Mouse (Mus musculus) hindbrain, embryonic 13.5 days (tissue): ENCODE data around the gene Lmod1. TPM values are rescaled to one million over a fixed set of nuclear protein-coding genes. Genes with fewer than 3 reads are reported as not detected.

Experiments used
- ATAC-seq: fragments of 200-750 bp; cut with Nextera tagmentation; 2 replicates; pipeline ENCODE4 v1.8.0; 2017; ENCODE audit warnings: moderate TSS enrichment; ENCODE audit not compliant: low FRiP score
- H3K27ac ChIP-seq: fragments of 300-500 bp; sonication (generic); 2 replicates; pipeline ENCODE4 v1.5.1; 2015; ENCODE audit warnings: inconsistent platforms, mild to moderate bottlenecking, moderate library complexity
- H3K27me3 ChIP-seq: fragments of 300-500 bp; sonication (generic); 2 replicates; pipeline ENCODE4 v1.6.1; 2015; ENCODE audit warnings: mild to moderate bottlenecking, inconsistent platforms
- H3K36me3 ChIP-seq: fragments of 300-500 bp; sonication (generic); 2 replicates; pipeline ENCODE4 v1.6.1; 2015; ENCODE audit warnings: mild to moderate bottlenecking, inconsistent platforms
- H3K4me1 ChIP-seq: fragments of 300-500 bp; sonication (generic); replicated peaks from 2 replicates; pipeline ENCODE4 v1.6.1; 2015; ENCODE audit warnings: inconsistent platforms
- H3K4me2 ChIP-seq: fragments of 300-500 bp; sonication (generic); 2 replicates; pipeline ENCODE4 v1.6.1; 2015; ENCODE audit warnings: inconsistent platforms, mild to moderate bottlenecking, moderate library complexity
- H3K4me3 ChIP-seq: fragments of 300-500 bp; sonication (generic); 2 replicates; pipeline ENCODE4 v1.5.1; 2015; ENCODE audit warnings: mild to moderate bottlenecking, inconsistent platforms
- H3K9ac ChIP-seq: fragments of 300-500 bp; sonication (generic); 2 replicates; pipeline ENCODE4 v1.6.1; 2015; ENCODE audit warnings: mild to moderate bottlenecking, inconsistent platforms
- H3K9me3 ChIP-seq: fragments of 300-500 bp; sonication (generic); 2 replicates; pipeline ENCODE4 v1.6.1; 2016; ENCODE audit warnings: inconsistent platforms
- WGBS: fragments of 180-500 bp; shearing (Covaris S2); methylation state at CpG from one replicate; pipeline ENCODE4 v1.1.7; 2015; 5-methylcytosine and 5-hydroxymethylcytosine counted together
- polyA plus RNA-seq: library from polyadenylated mRNA; unstranded; fragments of >200 nt; fragmentation: Nextera tagmentation; extraction: Ambion mirVana; gene quantifications from 2 replicates; pipeline ENCODE4 v1.2.1, GENCODE M21; 2015

Gene Lmod1
- polyA plus RNA-seq, result 0.29 and 0.31 TPM in 2 replicates

DNA sequence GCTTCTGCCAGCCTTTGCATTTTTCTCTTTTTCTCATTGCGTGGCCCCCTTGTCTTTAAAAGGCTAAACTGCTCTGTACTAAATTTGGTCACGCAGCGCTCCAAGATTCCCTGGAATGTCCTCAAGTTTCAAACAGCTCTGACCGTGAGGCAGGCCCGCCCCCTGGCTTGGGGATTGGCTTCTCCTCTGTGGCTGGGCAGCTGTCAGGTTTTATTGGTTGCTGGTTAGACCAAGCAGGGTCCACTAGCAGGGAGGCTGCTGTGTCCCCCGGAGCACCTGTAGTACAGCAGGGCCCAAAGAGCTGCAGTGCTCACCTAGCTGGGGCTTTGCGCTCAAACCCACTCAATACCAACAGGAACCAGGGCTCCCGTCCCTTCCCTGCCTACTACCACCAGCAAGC is at the start of gene Lmod1:
Gene Lmod1 (plus strand): TSS at position 237 of the 400 bp plus-strand sequence.
- Histone ChIP-seq H3K27ac (no peak within 1 kb of the TSS), H3K36me3 (no peaks in the 10 kb centered on the region), H3K4me1 (peaks cover 5% of the 10 kb centered on the region; the same call in 1 of the 2 replicates), H3K9ac (no peak within 1 kb of the TSS), H3K27me3 (peaks cover 23% of the 10 kb centered on the region; the same call in 1 of the 2 replicates), H3K4me2 (no peak within 1 kb of the TSS), H3K4me3 (no peak within 1 kb of the TSS), H3K9me3 (no peaks in the 10 kb centered on the region)
- WGBS, result 18% methylated on average over 8 of the region's 8 CpGs
- ATAC-seq, result no peak

DNA sequence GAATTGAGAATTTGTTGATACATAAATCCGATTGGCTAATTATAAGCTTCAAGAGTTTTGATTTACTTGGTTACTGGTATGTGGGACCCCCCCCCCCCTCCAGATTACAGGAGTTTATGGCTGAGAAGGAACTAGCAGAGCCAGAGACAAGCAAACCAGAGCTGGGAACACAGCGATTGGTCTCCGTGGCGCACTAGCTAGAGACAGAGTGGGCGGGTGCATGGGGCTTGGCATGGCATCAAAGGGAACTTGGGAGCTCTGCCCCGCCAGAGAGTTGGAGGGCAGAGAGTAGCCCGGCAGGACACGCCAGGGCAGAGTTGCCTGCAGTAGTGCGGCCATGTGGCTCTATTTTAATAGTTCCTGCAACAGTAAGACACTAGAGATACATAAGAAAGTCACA is 44.0 kb upstream of the Lmod1 start:
- no peak overlapping the region for H3K4me2 ChIP-seq
- no peak for ATAC-seq

DNA sequence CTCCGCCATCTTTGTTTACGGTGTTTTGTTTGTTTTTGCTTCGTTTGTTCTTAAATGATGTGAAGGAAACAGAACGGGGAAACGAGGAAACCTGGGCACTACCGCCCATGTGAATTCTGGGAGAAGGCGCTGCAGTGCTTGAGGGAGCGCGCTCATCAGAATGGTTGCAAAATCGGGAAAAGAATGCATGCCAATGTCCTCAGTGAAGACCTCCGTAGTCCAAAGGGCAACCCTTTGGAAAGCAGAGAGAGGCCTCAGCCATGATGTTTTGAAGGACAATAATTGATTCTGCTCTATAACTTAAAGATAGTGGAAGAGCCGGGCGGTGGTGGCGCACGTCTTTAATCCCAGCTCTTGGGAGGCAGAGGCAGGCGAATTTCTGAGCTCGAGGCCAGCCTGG is 42.8 kb upstream of the Lmod1 start:
- Histone ChIP-seq H3K4me1 (peaks cover 33% of the 10 kb centered on the region), H3K36me3 (peaks cover 24% of the 10 kb centered on the region), H3K4me3 (no peak overlapping the region), H3K27me3 (no peaks in the 10 kb centered on the region), H3K9me3 (no peaks in the 10 kb centered on the region), H3K9ac (no peak overlapping the region), H3K4me2 (no peak overlapping the region), H3K27ac (no peak overlapping the region)
- ATAC-seq, result no peak
- 96% methylated on average over 17 of the region's 17 CpGs for WGBS

More for the DNA sequence above, 44.0 kb upstream of the Lmod1 start:
- Histone ChIP-seq H3K36me3 (peaks cover 34% of the 10 kb centered on the region), H3K27ac (no peak overlapping the region), H3K4me3 (no peak overlapping the region), H3K4me1 (peaks cover 33% of the 10 kb centered on the region), H3K9ac (no peak overlapping the region), H3K9me3 (no peaks in the 10 kb centered on the region), H3K27me3 (no peaks in the 10 kb centered on the region)
- 76% methylated on average over 9 of the region's 9 CpGs for WGBS

DNA sequence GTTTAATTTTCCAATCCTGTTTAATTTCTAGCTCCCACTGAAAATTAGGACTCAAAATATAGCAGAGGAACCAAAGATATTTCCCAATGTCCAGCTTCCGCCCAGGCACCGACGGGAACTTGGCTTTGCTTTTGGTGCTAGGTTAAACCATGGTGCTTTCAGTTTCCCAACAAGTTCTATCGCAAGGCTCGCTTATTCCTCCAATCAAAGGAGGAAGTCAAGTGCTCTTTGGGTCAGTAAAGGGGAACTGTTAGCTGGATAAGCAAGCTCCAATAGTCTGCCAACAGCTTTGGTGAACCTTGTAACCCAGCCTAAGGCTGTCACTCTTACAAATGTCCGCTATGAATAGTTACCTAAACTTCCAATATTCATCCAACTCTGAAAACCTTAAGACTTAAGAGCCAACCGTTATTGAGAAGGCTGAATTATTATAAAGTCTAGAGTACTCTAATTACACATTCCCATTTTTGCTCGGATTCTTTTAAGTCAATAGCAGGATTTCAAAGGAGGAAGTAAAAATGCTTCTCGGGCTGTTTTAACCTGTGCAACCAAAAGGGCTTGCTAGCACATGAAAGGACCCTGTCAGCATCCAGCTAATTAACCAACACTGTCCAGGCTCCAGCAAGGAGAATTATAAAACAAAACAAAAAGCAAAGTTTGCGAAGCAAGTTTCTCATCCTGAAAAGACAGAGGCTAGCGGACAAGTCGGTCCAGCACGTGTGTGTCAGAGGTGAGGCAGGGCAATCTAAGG is 41.9 kb upstream of the Lmod1 start:
- Histone ChIP-seq H3K9me3 (no peaks in the 10 kb centered on the region), H3K4me3 (peak overlapping the region; percentile 83), H3K36me3 (peaks cover 15% of the 10 kb centered on the region), H3K9ac (peak overlapping the region; percentile 97), H3K27ac (peak overlapping the region; percentile 94), H3K27me3 (no peaks in the 10 kb centered on the region), H3K4me2 (peak overlapping the region; percentile 78), H3K4me1 (peaks cover 33% of the 10 kb centered on the region)
- no peak for ATAC-seq
- 45% methylated on average over 13 of the region's 13 CpGs for WGBS

DNA sequence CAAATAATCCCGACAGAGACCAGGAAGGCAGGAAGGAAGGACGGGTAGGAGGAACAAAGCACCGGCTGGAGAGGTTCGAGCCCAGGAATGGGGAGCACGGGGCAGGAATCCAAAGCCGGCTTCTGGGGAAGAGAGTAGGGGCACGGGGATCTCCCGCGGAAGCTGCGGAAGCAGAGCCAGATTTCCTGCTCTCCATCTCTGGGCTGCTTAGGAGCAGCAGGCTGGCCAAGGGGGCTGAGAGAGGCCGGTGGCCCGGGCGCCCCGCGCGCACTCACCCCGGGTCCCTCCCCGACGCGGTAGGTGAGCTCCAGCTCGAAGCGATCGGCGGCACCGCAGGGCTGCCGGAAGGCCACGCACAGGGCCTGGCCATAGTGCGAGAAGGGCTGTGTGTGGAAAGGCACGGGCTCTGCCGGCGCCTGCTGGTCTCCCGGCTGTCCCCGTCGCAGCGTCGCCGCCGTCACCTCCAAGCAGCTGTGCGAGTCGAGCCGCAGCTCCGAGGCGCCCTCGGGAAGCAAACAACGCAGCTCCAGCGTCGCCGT is 41.3 kb upstream of the Lmod1 start:
- peaks cover 9% of the 10 kb centered on the region for H3K36me3 ChIP-seq
- peak; percentile 82 for ATAC-seq
- under 1% methylated on average over 45 of the region's 48 CpGs for WGBS

DNA sequence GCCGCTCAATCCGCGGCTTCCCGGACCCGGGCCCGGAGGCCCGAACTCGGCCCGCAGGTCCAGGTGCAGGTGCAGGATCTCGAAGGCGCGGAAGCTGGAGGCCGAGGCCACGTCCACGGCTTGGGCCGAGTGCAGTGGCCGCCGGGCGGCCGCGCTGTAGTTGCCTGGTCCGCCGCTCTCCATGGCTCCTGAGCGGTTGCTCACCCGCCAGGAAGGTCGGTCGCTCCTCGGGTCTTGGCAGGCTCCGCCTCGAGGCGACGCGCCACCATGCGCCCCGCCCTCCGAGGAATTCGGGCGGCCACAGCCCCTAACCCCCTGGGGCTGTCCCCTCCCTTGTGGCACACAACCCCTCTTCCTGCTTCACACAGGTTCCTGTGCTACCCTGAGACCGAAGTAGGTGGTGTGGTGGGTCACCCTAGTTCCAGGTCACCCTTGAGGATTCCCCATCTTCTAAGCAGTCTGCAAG is 40.7 kb upstream of the Lmod1 start, which contains the start of gene Rnpep:
Gene Rnpep (minus strand): TSS at position 259 of the 466 bp plus-strand sequence.
- 0% methylated on average over 38 of the region's 39 CpGs for WGBS
- no peaks in the 10 kb centered on the region for H3K27me3 ChIP-seq
- H3K4me2 ChIP-seq, result peak within 1 kb of the TSS; percentile 78
- H3K27ac ChIP-seq, result peak within 1 kb of the TSS; percentile 94
- H3K9me3 ChIP-seq, result no peaks in the 10 kb centered on the region
- H3K4me1 ChIP-seq, result peaks cover 33% of the 10 kb centered on the region
- H3K36me3 ChIP-seq, result peaks cover 4% of the 10 kb centered on the region; the same call in 1 of the 2 replicates
- peak within 1 kb of the TSS; percentile 83 for H3K4me3 ChIP-seq
- peak; percentile 81 for ATAC-seq
- peak within 1 kb of the TSS; percentile 97 for H3K9ac ChIP-seq

More for the DNA sequence above, 41.3 kb upstream of the Lmod1 start:
- Histone ChIP-seq H3K9ac (peak overlapping the region; percentile 97), H3K27ac (peak overlapping the region; percentile 94), H3K27me3 (no peaks in the 10 kb centered on the region), H3K4me1 (peaks cover 33% of the 10 kb centered on the region), H3K4me2 (peak overlapping the region; percentile 78), H3K4me3 (peak overlapping the region; percentile 83), H3K9me3 (no peaks in the 10 kb centered on the region)

DNA sequence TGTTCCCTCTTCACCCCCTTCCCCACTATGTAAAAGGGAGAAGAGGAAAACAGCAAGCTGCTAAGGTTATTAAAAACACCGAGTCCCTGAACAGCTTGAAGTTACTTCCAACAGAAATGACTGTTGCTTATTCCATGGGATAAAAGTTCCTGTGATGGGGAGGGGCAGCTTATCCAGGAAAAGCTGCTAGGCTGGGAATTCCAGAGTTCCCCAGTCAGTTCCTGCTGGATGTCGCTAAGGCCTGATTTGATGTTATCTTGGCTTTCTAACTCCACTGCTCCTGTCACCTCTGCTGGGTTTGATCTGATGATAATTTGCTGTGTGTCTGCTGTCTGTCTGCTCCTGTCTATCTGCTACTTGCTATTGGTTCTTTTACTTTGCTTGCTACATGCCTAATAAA is 38.3 kb upstream of the Lmod1 start:
- no peak overlapping the region for H3K4me3 ChIP-seq
- H3K9ac ChIP-seq, result no peak overlapping the region
- 83% methylated on average over 2 of the region's 2 CpGs for WGBS
- H3K27me3 ChIP-seq, result no peaks in the 10 kb centered on the region
- H3K36me3 ChIP-seq, result no peaks in the 10 kb centered on the region
- H3K27ac ChIP-seq, result no peak overlapping the region
- ATAC-seq, result no peak
- no peaks in the 10 kb centered on the region for H3K9me3 ChIP-seq
- H3K4me1 ChIP-seq, result peaks cover 26% of the 10 kb centered on the region
- no peak overlapping the region for H3K4me2 ChIP-seq

DNA sequence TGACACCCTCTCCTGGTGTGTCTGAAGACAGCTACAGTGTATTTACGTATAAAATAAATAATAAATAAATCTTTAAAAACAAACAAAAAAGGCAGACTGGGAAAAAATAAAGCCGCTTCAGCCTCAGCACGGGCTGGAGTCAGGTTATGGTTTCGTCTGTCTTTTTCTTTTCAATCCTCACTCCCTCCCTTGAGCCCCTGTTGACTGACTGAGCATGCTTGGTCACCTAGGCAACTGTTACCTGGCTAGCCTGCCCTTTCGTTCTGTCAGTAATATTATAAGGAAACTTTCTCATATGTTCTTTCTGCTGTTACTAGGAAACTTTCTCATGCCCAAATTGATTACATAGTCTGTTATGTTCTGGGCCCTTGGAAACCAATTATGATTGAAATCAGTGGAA is 33.7 kb upstream of the Lmod1 start:
- Histone ChIP-seq H3K9me3 (no peaks in the 10 kb centered on the region), H3K36me3 (peaks cover 28% of the 10 kb centered on the region), H3K4me2 (no peak overlapping the region), H3K9ac (no peak overlapping the region), H3K27me3 (no peaks in the 10 kb centered on the region), H3K4me1 (no peaks in the 10 kb centered on the region), H3K4me3 (no peak overlapping the region), H3K27ac (no peak overlapping the region)
- no peak for ATAC-seq
- 72% methylated on average over 5 of the region's 5 CpGs for WGBS

DNA sequence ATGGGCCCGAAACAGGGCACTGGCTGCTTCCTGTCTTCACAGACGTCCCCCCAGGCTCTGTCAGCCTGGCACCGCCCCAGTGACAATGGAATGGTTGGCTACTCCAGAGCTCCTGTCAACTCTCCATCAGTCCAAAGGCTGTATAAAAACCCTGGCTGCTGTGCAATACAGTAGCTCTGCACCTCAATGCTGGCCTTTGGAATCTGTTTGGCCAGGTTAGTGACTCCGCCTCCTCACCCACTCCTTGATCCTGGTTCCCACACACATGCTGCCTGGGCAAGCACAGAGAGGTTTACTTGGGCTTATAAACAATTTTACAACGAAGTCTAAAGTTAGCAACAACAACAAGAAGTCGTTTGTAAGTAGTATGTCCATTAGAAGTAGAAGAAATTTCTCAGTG is 13.3 kb upstream of the Lmod1 start:
- Histone ChIP-seq H3K27ac (no peak overlapping the region), H3K4me3 (no peak overlapping the region), H3K4me1 (peaks cover 22% of the 10 kb centered on the region), H3K27me3 (0 out of 2 replicates have a peak, but pooled peaks cover 3% of the 10 kb centered on the region), H3K4me2 (no peak overlapping the region), H3K9me3 (no peaks in the 10 kb centered on the region), H3K9ac (no peak overlapping the region), H3K36me3 (peaks cover 34% of the 10 kb centered on the region)
- WGBS, result 73% methylated on average over 6 of the region's 6 CpGs
- ATAC-seq, result no peak

DNA sequence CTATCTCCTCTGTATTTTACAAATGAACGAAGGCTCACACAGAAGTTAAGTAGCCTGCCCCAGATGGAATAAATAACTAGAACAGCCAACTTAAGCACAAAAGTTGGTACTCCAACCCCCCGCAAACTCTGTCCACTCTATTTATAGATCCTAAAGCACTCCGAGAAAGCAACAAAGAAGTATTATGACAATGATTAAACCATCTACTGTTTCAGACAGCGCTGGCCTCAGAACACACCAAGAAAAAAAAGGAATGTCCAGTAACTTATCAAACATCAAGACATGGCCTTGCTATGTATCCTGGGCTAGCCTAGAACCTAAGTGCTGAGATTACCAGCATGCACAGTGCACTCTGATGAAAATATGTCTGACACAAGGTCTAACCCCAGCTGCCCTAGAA is 12.4 kb upstream of the Lmod1 start:
- 90% methylated on average over 4 of the region's 4 CpGs for WGBS
- H3K9me3 ChIP-seq, result no peaks in the 10 kb centered on the region
- H3K27ac ChIP-seq, result no peak overlapping the region
- H3K36me3 ChIP-seq, result peaks cover 27% of the 10 kb centered on the region
- peak overlapping the region; percentile 74 for H3K4me2 ChIP-seq
- no peak for ATAC-seq
- H3K9ac ChIP-seq, result peak overlapping the region; percentile 97
- peak overlapping the region; percentile 89 for H3K4me3 ChIP-seq
- H3K4me1 ChIP-seq, result peaks cover 22% of the 10 kb centered on the region
- peaks cover 9% of the 10 kb centered on the region; the same call in 1 of the 2 replicates for H3K27me3 ChIP-seq

DNA sequence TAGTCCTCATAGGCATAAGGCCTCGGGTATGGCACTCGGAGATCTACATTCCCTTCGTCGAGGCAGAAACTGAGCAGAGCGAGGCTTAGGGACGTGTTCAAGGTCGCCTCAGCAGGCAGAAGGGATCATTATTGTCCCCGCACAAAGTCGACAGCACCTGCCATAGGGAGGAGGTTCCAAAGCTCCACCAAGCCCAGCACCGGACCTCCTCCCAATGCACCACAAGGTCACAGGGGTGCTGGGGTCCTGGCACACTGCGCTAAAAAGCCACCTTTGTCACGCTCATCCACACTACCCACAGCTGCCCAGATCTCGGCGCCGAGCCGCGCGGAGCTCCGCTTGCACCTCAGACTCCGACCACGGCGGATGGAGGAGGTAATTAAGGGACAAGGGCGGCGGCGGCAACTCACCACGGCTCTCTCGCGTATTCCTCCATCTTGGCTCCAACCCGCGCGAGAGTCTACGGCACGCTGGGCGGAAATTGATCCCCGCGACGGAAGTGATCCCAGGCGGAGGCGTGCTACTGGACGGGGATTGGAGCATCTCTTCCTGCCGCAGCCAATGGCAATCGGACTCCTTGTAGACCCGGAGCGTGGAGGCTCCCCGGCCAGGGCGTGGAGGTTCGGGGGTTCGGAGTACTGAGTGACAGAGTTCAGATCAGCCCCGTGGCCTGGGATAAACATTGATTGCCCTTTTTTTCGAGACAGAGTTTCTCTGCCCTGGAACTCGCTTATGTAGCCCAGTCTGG is 11.1 kb upstream of the Lmod1 start, which contains the start of gene Timm17a:
Gene Timm17a (minus strand): TSS at position 495 of the 748 bp plus-strand sequence.
- under 1% methylated on average over 51 of the region's 51 CpGs for WGBS
- ATAC-seq, result peak; percentile 99
- peaks cover 22% of the 10 kb centered on the region for H3K4me1 ChIP-seq
- no peaks in the 10 kb centered on the region for H3K9me3 ChIP-seq
- peak within 1 kb of the TSS; percentile 91 for H3K27ac ChIP-seq
- peaks cover 19% of the 10 kb centered on the region; the same call in 1 of the 2 replicates for H3K27me3 ChIP-seq
- H3K4me3 ChIP-seq, result peak within 1 kb of the TSS; percentile 89
- peak within 1 kb of the TSS; percentile 97 for H3K9ac ChIP-seq
- H3K4me2 ChIP-seq, result peak within 1 kb of the TSS; percentile 74
- peaks cover 15% of the 10 kb centered on the region for H3K36me3 ChIP-seq

DNA sequence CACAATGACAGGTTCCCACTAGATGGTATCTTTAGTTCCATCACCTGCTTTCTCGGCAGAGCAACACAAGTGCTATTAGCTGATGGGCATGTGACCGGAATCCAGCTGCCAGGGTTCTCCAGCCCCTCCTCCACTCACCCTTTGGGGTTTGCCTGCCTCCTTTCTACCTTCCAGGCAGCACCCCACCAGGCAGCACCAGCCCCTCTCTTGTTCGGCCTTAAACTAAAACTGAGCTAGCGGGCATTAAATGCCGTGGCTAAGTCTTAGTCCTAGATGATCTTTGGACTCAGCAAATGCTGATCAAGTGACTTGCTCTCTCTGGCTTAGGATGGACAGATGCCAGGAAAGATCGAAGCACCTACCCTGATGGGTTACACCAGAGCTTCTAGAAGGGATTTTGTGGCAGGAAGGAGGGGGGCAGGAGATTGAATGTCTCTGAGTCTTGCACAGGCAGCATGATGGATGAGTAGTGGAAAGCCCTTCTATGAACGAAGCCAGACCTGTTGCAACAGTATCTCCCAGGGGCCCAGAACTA is 1.2 kb upstream of the Lmod1 start:
- Histone ChIP-seq H3K9me3 (no peaks in the 10 kb centered on the region), H3K9ac (no peak overlapping the region), H3K4me1 (peaks cover 5% of the 10 kb centered on the region; the same call in 1 of the 2 replicates), H3K4me2 (no peak overlapping the region), H3K4me3 (no peak overlapping the region), H3K27ac (no peak overlapping the region), H3K36me3 (no peaks in the 10 kb centered on the region), H3K27me3 (peaks cover 23% of the 10 kb centered on the region; the same call in 1 of the 2 replicates)
- WGBS, result 77% methylated on average over 7 of the region's 7 CpGs
- ATAC-seq, result no peak
